Mouse (Mus musculus) CD4-positive naive resting alpha-beta T cell, adult 76 days (primary cell): Measurements from ENCODE around the gene Gbp2. TPM values are rescaled to one million over a fixed set of nuclear protein-coding genes. Genes with fewer than 3 reads are reported as not detected.

Experiments used
- total RNA-seq: library from RNA; stranded (reverse); gene quantifications from one replicate; pipeline ENCODE4 v1.2.4, GENCODE M21; 2023

The Gbp2 gene
- 27.0 TPM for total RNA-seq

DNA sequence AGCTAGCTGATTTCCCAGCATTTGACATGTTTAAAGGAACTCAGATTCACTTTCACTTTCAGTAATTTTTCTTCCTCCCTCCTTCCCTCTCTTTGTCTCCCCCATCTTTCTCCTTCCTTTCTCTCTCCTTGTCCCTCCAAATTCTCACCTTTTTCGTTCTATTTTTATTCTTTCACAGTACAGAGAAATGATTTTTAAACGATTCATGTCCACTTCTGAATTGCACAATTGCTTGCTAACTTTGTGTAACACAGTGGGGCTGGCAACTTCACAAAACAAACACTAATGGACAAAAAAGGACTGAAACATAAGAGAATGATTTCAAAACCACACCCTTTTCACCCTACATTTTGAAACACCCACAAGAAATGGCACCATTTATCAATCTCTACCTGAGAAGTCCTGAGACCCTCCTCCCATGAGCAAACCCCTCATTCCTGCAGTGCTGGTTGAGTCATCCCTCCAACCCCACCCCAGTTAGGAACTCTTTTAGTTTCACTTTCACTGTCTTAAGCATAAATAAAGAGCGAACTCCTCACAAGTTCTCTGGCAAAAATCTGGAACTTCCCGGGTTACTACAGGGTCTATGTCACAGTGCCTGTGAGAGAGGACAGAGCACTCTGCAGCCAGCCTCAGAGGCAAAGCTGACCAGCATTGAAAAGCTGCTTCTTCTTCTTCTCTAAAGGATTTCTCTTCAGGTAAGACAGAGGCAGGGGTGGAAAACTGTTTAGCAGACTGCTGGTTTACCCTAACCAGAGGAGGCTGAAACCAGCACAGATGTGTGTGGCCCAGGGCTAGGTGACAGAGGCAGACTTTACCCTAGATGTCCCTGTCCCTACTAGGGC is at the start of gene Gbp2:
Gene Gbp2 (plus strand): TSS at position 492 of the 845 bp plus-strand sequence.

DNA sequence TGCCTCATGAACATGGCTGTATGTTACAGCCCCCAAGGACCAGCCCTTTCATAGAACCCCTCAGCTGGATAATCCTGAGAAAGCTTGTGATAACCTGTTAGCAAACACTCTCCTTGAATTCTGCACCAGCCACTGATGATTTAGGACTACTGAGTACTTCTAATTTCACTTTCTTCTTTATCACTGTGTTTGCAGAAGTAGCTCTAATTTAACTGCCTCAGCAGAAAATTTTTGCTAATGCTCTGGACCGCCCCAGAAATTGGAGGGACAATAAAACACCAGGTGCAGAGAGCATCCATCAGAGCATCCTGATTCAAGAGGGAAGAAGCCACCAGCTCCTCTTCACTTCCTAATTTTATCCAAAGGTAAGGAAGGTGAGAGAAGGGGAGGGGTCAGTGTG is 25.9 kb upstream of the Gbp2 start, which contains the start of gene Gbp2b:
Gene Gbp2b (plus strand): TSS at position 301 of the 400 bp plus-strand sequence.

Other genes starting within 250 kb of the Gbp2 start
- 46.6 TPM for gene Pdlim5, start 224.9 kb upstream of the Gbp2 start, total RNA-seq
- 18.6 TPM for gene Gbp5, start 126.6 kb upstream of the Gbp2 start, total RNA-seq
- gene Gbp7, start 90.3 kb upstream of the Gbp2 start, total RNA-seq, result 37.0 TPM
- gene Gbp3, start 60.6 kb upstream of the Gbp2 start, total RNA-seq, result 106 TPM
- gene Gbp2b, start 25.8 kb upstream of the Gbp2 start, total RNA-seq, result 0.26 TPM
- 2.8 TPM for gene Kyat3, start 80.4 kb downstream of the Gbp2 start, total RNA-seq
- 63.9 TPM for gene Gtf2b, start 144.4 kb downstream of the Gbp2 start, total RNA-seq